Mouse (Mus musculus) liver, embryonic 18 days (tissue): ENCODE measurements around the gene Smim6. TPM values are rescaled to one million over a fixed set of nuclear protein-coding genes. Genes with fewer than 3 reads are reported as not detected.

Source experiments
- polyA plus RNA-seq: library from polyadenylated mRNA; depleted of rRNA; stranded (reverse); fragments of >200 nt; gene quantifications from 2 replicates; pipeline ENCODE4 v1.2.3, GENCODE M21; 2012; rRNA removed

Smim6 gene
- polyA plus RNA-seq: 0.96 and 1.1 TPM in 2 replicates

GRCm38 (mm10) chr11:115911632-115912376 is at the start of gene Smim6:
Smim6 (plus strand) TSS chr11:115912017.

GRCm38 (mm10) chr11:115899486-115900266 is 12.1 kb upstream of the Smim6 start, which contains the start of gene Smim5:
Smim5 (plus strand) TSS chr11:115899966.

GRCm38 (mm10) chr11:115933108-115933746 is 21.4 kb downstream of the Smim6 start, which contains the start of the genes Sap30bp and Recql5:
Sap30bp (plus strand) TSS chr11:115933282.
Recql5 (minus strand) TSS chr11:115933477.

Other genes starting within 250 kb of the Smim6 start
- 22.1 and 25.3 TPM in 2 replicates for gene Grb2, start 203.4 kb upstream of the Smim6 start, polyA plus RNA-seq
- 7.4 and 8.5 TPM in 2 replicates for gene Tmem94, start 146.6 kb upstream of the Smim6 start, polyA plus RNA-seq
- gene Caskin2, start 98.4 kb upstream of the Smim6 start, polyA plus RNA-seq: 4.7 and 5.5 TPM in 2 replicates
- gene Tsen54, start 97.3 kb upstream of the Smim6 start, polyA plus RNA-seq: 8.9 and 9.4 TPM in 2 replicates
- gene Llgl2, start 88.0 kb upstream of the Smim6 start, polyA plus RNA-seq: 23.6 and 26.0 TPM in 2 replicates
- gene Myo15b, start 53.6 kb upstream of the Smim6 start, polyA plus RNA-seq: 1.1 and 1.3 TPM in 2 replicates
- gene Smim5, start 12.1 kb upstream of the Smim6 start, polyA plus RNA-seq: 9.2 and 10.1 TPM in 2 replicates
- gene Sap30bp, start 21.3 kb downstream of the Smim6 start, polyA plus RNA-seq: 18.6 and 21.1 TPM in 2 replicates
- gene Recql5, start 21.5 kb downstream of the Smim6 start, polyA plus RNA-seq: 6.0 and 6.8 TPM in 2 replicates
- gene Itgb4, start 62.7 kb downstream of the Smim6 start, polyA plus RNA-seq: 0.21 and 0.23 TPM in 2 replicates
- 104 TPM in 2 replicates for gene Galk1, start 100.7 kb downstream of the Smim6 start, polyA plus RNA-seq
- 210 and 217 TPM in 2 replicates for gene H3f3b, start 115.9 kb downstream of the Smim6 start, polyA plus RNA-seq
- 9.9 and 13.0 TPM in 2 replicates for gene Unk, start 118.3 kb downstream of the Smim6 start, polyA plus RNA-seq
- gene Unc13d, start 165.9 kb downstream of the Smim6 start, polyA plus RNA-seq: 9.5 and 10.8 TPM in 2 replicates
- 48.7 and 52.4 TPM in 2 replicates for gene Wbp2, start 175.0 kb downstream of the Smim6 start, polyA plus RNA-seq
- 8.2 and 8.4 TPM in 2 replicates for gene Trim47, start 215.2 kb downstream of the Smim6 start, polyA plus RNA-seq
- gene Trim65, start 219.1 kb downstream of the Smim6 start, polyA plus RNA-seq: 2.0 and 2.3 TPM in 2 replicates
- gene Mrpl38, start 226.9 kb downstream of the Smim6 start, polyA plus RNA-seq: 18.9 and 19.5 TPM in 2 replicates